Mouse (Mus musculus): ENCODE data around the gene Il27ra. TPM values are rescaled to one million over a fixed set of nuclear protein-coding genes. Genes with fewer than 3 reads are reported as not detected.
A peak's percentile ranks its signal among the peaks of the same experiment; 100 is the strongest.

The Il27ra gene
- total RNA-seq (2014; fragmentation: Nextera tagmentation) = not detected in 2 replicates
- not detected in 2 replicates for total RNA-seq (2017)
- not detected in 2 replicates for polyA plus RNA-seq (2012)

DNA sequence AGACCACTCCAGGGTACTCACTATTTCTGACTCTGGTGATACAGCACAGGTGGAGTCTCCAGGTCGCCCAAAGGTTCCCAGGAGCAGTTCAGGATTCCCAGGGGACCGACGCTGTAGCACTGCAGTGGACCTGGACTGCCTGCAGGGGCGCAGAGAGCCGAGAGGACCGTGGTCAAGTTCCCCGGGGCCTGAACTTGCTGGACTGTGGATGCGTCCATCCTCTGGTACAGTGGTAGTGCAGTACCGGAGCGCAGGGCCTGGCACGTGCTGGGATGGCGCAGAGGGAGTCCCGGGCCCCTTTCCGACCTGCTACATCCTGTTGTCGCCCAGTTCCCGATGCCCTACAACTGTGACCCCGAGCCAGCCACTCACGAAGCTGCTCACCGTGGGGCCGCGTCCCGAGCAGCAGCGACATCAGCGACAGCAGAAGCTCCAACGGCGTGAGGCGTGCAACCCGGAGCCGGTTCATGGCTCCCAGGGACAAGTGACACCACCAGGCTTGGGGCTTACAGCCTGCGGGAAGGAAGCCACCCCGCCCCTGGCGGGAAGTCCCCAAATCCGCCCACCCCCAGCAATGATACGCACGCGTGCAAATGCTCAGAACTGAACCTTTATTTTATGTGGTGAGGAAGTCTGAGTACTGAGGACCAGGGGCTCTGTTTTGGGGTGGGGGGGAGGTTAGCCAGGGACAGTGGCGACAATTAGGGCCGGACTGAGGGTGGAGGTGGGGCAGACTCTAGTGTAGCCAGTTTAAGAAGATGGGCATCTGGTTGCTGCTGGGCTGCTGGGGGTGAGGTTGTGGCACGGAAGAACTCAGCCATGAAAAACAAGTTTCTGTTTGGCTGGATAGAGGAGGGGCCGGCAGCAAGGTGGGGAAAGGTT is at the start of gene Il27ra:
TSS of gene Il27ra (minus strand) at position 524 of the 882 bp plus-strand sequence.
- TF ChIP-seq TAL1 (conservative IDR thresholded peaks at IDR 0.05; ENCODE audit: low read depth, low read length) (no peak), GATA1 (IDR thresholded peaks at IDR 0.05; ENCODE audit: borderline replicate concordance, low read length) (no peak), POLR2AphosphoS5 (IDR thresholded peaks at IDR 0.05; ENCODE audit: insufficient replicate concordance, low read depth, low read length) (no peak), GATA2 (IDR thresholded peaks at IDR 0.05; ENCODE audit: borderline replicate concordance, low read depth, low read length) (no peak), CTCF (IDR thresholded peaks at IDR 0.05; ENCODE audit: low read depth, low read length) (no peak)
- no peak within 1 kb of the TSS for H3K4me3 ChIP-seq (ENCODE audit: low read depth, low read length)
- H3K4me1 ChIP-seq (ENCODE audit: insufficient read depth, low read depth, low read length) = no peaks in the 10 kb centered on the region; the same call in 1 of the 2 replicates
- no peaks in the 10 kb centered on the region for H3K36me3 ChIP-seq (replicated peaks)
- DNase-seq (ENCODE audit: low spot score) = no peak
- no peak for ATAC-seq (ENCODE audit: extremely low read depth, insufficient number of reproducible peaks, low FRiP score, poor library complexity, severe bottlenecking)
- H3K27me3 ChIP-seq (ENCODE audit: insufficient read depth, low read length) = peaks cover 37% of the 10 kb centered on the region
- 0 out of 2 replicates have a peak, but pooled peaks cover 2% of the 10 kb centered on the region for H3K9me3 ChIP-seq (replicated peaks)

DNA sequence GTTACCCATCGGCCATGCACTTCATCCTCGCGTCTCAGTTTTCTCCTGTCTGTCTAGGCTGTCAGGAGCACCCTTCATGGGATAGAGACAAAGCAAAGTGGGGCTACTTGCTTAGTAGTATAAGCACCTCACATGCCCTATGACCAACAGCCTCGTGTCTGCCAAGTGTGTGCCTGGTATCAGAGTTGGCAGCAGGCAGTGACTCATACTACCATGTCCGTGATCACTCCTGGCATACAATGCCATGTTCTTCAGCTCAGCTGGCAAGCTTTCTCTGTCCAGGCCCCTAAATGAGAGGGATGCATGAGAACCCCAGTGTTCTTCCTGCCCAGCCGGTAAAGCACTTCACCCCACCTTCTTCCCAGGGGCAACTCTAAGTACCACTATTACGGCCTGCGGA is 48.2 kb upstream of the Il27ra start:
- H3K36me3 ChIP-seq (replicated peaks) = peaks cover 94% of the 10 kb centered on the region
- ATAC-seq (ENCODE audit: extremely low read depth, insufficient number of reproducible peaks, low FRiP score, poor library complexity, severe bottlenecking) = no peak
- TF ChIP-seq TAL1 (conservative IDR thresholded peaks at IDR 0.05; ENCODE audit: low read depth, low read length) (no peak), GATA1 (IDR thresholded peaks at IDR 0.05; ENCODE audit: borderline replicate concordance, low read length) (no peak), POLR2AphosphoS5 (IDR thresholded peaks at IDR 0.05; ENCODE audit: insufficient replicate concordance, low read depth, low read length) (no peak), GATA2 (IDR thresholded peaks at IDR 0.05; ENCODE audit: borderline replicate concordance, low read depth, low read length) (no peak), CTCF (IDR thresholded peaks at IDR 0.05; ENCODE audit: low read depth, low read length) (no peak)
- H3K27me3 ChIP-seq (ENCODE audit: insufficient read depth, low read length) = no peaks in the 10 kb centered on the region
- no peak for DNase-seq (ENCODE audit: low spot score)
- no peak overlapping the region for H3K4me3 ChIP-seq (ENCODE audit: low read depth, low read length)
- no peaks in the 10 kb centered on the region for H3K9me3 ChIP-seq (replicated peaks)
- H3K4me1 ChIP-seq (ENCODE audit: insufficient read depth, low read depth, low read length) = no peaks in the 10 kb centered on the region

DNA sequence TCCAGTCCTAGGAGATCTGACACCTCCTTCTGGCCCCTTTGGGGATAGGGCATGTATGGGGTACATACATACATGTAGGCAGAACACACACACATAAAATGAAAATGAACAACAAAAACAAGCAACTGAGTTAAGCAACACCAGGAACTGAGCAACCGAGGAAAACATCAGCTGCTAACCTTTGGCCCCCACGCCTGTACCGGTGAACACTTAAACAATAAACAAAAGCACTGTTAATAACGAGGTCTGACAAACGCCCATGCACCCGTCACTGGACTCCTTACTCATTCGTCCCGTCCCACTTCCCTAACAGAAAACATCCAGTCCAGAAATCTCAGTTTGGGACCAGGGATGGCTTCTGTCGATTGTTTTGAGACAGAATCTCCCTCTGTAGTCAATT is 46.9 kb upstream of the Il27ra start:
- no peak for TF ChIP-seq CTCF (IDR thresholded peaks at IDR 0.05; ENCODE audit: low read depth, low read length)
- no peak for TF ChIP-seq GATA1 (IDR thresholded peaks at IDR 0.05; ENCODE audit: borderline replicate concordance, low read length)
- TF ChIP-seq TAL1 (conservative IDR thresholded peaks at IDR 0.05; ENCODE audit: low read depth, low read length) = no peak
- no peak for TF ChIP-seq GATA2 (IDR thresholded peaks at IDR 0.05; ENCODE audit: borderline replicate concordance, low read depth, low read length)
- no peak for TF ChIP-seq POLR2AphosphoS5 (IDR thresholded peaks at IDR 0.05; ENCODE audit: insufficient replicate concordance, low read depth, low read length)
- ATAC-seq (ENCODE audit: extremely low read depth, insufficient number of reproducible peaks, low FRiP score, poor library complexity, severe bottlenecking) = no peak
- no peaks in the 10 kb centered on the region for H3K9me3 ChIP-seq (replicated peaks)
- peaks cover 95% of the 10 kb centered on the region for H3K36me3 ChIP-seq (replicated peaks)
- H3K4me1 ChIP-seq (ENCODE audit: insufficient read depth, low read depth, low read length) = no peaks in the 10 kb centered on the region
- no peaks in the 10 kb centered on the region for H3K27me3 ChIP-seq (ENCODE audit: insufficient read depth, low read length)
- no peak overlapping the region for H3K4me3 ChIP-seq (ENCODE audit: low read depth, low read length)
- DNase-seq (ENCODE audit: low spot score) = no peak

DNA sequence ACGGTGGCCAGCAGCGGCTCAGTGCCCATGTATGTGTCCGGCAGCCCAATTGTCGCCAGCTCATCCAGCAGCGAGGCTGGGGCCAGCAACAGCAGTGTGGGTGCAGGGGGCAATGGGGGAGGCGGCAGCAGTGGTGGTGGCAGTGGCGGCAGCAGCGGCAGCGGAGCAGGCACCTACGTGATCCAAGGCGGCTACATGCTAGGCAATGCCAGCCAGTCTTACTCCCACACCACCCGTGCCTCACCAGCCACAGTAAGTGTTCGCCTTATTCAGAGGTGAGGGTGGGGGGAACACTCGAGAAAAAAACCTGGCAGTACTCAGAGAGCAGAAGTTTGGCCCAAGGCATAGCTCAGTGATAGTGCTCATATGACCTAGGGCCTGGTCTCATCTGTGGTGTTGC is 45.4 kb upstream of the Il27ra start:
- Histone ChIP-seq H3K36me3 (replicated peaks) (peaks cover 96% of the 10 kb centered on the region), H3K4me1 (ENCODE audit: insufficient read depth, low read depth, low read length) (no peaks in the 10 kb centered on the region), H3K4me3 (ENCODE audit: low read depth, low read length) (peak overlapping the region; percentile 17; the same call in 1 of the 2 replicates), H3K9me3 (replicated peaks) (no peaks in the 10 kb centered on the region), H3K27me3 (ENCODE audit: insufficient read depth, low read length) (no peaks in the 10 kb centered on the region)
- DNase-seq (ENCODE audit: low spot score) (no peak), ATAC-seq (ENCODE audit: extremely low read depth, insufficient number of reproducible peaks, low FRiP score, poor library complexity, severe bottlenecking) (no peak)
- TF ChIP-seq GATA1 (IDR thresholded peaks at IDR 0.05; ENCODE audit: borderline replicate concordance, low read length) (no peak), GATA2 (IDR thresholded peaks at IDR 0.05; ENCODE audit: borderline replicate concordance, low read depth, low read length) (no peak), TAL1 (conservative IDR thresholded peaks at IDR 0.05; ENCODE audit: low read depth, low read length) (no peak), POLR2AphosphoS5 (IDR thresholded peaks at IDR 0.05; ENCODE audit: insufficient replicate concordance, low read depth, low read length) (no peak), CTCF (IDR thresholded peaks at IDR 0.05; ENCODE audit: low read depth, low read length) (no peak)

DNA sequence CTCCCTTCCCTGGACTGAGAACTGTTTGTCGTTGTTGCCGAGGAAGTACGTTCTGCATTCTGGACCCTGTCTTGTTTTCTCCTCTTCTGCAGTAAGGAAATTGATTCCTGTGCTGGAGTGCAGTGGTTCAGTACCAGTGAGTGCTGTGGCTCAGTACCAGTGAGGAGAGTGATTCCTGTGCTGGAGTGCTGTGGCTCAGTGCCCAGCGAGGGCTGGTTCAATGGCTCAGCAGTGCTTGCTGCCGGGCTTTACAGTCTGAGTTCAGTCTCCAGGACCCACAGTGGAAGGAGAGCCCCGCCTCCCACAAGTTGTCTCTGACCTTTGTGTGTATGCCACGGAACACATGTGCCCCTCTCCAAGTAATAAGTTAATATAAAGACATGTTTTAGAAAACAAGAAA is 44.8 kb upstream of the Il27ra start:
- H3K36me3 ChIP-seq (replicated peaks) = peaks cover 96% of the 10 kb centered on the region
- DNase-seq (ENCODE audit: low spot score) = no peak
- H3K4me1 ChIP-seq (ENCODE audit: insufficient read depth, low read depth, low read length) = no peaks in the 10 kb centered on the region

More for the DNA sequence above, 44.8 kb upstream of the Il27ra start:
- Histone ChIP-seq H3K4me3 (ENCODE audit: low read depth, low read length) (no peak overlapping the region), H3K9me3 (replicated peaks) (no peaks in the 10 kb centered on the region), H3K27me3 (ENCODE audit: insufficient read depth, low read length) (no peaks in the 10 kb centered on the region)
- TF ChIP-seq TAL1 (conservative IDR thresholded peaks at IDR 0.05; ENCODE audit: low read depth, low read length) = no peak
- no peak for TF ChIP-seq CTCF (IDR thresholded peaks at IDR 0.05; ENCODE audit: low read depth, low read length)
- no peak for TF ChIP-seq GATA2 (IDR thresholded peaks at IDR 0.05; ENCODE audit: borderline replicate concordance, low read depth, low read length)
- no peak for TF ChIP-seq POLR2AphosphoS5 (IDR thresholded peaks at IDR 0.05; ENCODE audit: insufficient replicate concordance, low read depth, low read length)
- TF ChIP-seq GATA1 (IDR thresholded peaks at IDR 0.05; ENCODE audit: borderline replicate concordance, low read length) = no peak
- no peak for ATAC-seq (ENCODE audit: extremely low read depth, insufficient number of reproducible peaks, low FRiP score, poor library complexity, severe bottlenecking)
